Mouse (Mus musculus) ovary, postnatal 10 days (tissue): Measurements from ENCODE around the gene Aldh3a2.
"Not testable (repeated sequence)": the region's sequence is repeated elsewhere in the genome, so short reads cannot be mapped to it uniquely, and the experiment has no call there.

Experiments used
- DNase-seq: peaks from one replicate; pipeline ENCODE4 v3.0.0; 2022; ENCODE audit warnings: low spot score

The Aldh3a2 gene

DNA sequence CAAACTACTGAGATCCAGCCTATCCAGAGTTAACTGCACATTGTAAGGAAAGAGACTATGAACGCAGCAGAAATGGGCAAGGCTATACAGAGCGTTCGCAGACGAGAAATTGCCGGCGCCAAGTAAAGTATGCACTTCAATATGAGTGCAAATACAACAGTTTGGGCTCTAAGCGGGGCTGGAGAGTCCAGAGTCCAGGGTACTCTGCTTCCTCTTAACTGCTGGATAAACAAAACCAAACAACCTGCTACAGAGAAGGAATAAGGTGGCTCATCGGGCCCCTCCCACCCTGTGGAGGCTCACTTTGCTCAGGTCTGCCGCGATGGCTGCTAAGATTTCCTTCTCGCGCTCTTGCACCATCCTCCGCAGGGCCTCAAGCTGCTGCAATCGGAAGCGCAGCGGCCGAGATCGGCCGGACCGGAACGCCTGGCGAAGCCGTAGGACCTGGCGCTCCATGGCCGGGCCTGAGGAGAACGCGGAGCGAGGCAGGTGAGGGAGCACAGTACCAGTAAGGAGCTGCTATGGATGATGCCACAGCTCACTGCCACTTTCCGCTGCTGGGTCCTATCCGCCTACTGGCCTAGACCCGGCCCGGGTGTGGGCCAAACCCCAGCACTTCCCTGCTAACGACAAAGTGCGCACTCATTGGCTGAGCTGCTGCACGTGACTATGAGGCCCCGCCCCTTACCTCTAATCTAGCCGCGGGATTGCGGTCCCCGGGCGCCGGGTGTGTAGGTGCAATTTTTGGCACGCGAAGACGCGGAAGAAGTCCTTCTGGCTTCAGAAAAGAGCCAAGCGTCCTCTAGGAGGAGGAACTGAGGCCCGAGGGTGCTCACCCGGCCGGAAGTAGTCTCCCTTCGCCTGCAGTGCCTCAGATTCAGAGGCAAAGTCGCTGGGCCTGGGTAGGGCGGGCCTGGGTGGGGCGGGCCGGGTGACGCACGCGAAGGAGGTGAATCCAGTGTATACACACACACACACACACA is at the start of gene Aldh3a2:
Gene Aldh3a2 (minus strand): TSS at position 914 of the 983 bp plus-strand sequence.
- DNase-seq: peak; percentile 93

DNA sequence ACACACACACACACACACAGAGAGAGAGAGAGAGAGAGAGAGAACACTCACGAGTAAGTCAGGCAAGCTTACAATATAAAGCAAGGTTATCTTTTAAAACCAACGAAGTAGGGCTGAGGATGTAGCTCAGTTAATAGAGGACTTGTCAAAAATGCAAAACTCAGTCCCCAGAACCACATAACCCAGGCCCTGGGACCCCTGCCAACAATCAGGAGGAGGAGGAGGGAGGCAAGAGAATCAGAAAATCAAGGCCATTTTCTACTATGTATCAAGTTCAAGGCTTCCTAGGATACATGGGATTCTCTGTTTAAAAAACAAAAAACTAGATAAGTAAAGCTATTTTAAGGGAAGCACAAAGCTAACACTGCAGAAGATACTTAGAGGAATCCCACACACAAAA is 49.6 kb upstream of the Aldh3a2 start:
- DNase-seq: no peak

DNA sequence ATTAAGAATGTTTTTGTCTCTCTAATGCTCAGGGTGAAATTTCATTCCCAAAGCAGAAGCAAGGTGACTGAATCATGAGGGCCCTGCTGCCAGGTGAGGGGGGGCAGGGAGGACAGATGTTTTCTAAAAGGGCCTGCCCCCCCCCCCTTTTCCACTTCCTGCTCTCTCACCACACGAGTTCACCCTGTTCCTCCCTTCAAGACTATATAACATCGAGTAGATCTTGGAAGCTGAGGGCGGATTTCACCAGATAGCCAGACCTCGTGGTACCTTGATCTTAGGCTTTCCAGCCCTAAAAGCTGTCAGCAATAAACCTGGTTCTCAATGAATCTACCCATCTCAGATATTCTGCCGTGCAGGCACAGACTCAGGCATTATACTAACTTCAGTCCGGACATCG is 43.1 kb upstream of the Aldh3a2 start:
- DNase-seq: no peak

DNA sequence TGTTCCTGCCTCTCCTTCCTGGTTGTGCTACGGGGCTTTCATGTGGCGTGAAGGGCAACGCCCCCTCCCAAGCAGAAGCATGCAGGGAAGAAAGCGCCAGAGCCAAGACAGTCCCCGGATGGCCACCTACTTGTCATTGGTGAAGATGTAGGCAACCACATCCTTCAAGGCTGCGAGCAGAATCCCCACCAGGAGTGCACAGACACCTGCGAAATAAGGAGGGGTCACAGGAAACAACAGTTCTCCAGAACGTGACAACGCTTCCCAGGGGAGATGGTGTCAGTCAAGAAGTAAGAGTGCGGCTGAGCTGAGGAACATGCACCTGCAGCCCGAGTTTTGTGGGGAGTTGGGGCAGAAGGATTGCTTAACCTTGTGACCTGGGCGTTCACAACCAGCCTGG is 42.6 kb upstream of the Aldh3a2 start:
- no peak for DNase-seq

DNA sequence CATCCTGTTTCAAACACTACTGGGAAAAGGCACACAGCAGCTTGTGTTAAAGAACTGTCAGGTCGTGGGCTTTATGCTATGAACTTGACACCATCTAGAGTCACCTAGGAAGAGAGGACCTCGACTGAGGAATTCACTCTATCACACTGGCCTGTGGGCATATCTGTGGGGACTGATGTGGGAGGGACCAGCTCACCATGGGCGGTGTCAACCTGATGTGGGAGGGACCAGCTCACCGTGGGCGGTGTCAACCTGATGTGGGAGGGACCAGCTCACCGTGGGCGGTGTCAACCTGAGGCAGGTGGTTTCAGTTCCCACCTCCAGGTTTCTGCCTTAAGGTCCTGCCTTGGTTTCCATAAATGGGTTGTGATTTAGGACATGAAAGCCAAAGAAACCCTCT is 40.5 kb upstream of the Aldh3a2 start:
- no peak for DNase-seq

DNA sequence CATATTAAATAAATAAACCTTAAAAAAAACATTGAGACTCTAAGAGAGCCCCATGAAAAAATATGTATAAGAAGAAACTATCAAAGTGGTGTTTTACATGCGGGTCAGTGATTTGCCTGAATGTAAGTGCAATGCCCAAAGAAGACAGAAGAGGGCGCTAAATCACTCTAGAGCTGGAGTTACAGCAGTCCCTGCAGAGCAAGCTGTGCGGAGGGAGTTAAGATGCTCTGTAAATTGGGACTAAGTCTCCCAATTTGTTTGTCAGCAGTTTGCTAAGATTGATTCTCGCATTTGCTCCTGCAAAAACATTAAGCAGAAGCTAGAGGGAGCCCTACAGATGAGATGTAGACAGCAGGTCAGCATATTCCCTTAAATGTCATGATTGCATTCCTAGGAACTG is 38.1 kb upstream of the Aldh3a2 start:
- no peak for DNase-seq

DNA sequence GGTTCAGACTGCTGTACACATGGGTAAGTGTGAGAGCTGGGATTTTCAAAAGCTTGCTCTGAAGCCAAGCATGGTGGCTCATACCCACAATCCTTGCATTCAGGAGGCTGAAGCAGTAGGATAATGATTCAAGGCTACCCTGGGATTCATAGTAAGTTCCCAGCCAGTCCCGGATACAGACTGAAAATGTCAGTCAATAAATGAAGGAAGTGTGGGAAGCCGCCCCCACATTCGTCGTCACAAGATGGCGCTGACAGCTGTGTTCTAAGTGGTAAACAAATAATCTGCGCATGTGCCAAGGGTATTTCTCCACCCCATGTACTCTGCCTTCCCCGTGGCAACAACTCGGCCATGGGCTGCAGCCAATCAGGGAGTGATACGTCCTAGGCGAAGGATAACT is 37.3 kb upstream of the Aldh3a2 start:
- DNase-seq: not testable (repeated sequence)

DNA sequence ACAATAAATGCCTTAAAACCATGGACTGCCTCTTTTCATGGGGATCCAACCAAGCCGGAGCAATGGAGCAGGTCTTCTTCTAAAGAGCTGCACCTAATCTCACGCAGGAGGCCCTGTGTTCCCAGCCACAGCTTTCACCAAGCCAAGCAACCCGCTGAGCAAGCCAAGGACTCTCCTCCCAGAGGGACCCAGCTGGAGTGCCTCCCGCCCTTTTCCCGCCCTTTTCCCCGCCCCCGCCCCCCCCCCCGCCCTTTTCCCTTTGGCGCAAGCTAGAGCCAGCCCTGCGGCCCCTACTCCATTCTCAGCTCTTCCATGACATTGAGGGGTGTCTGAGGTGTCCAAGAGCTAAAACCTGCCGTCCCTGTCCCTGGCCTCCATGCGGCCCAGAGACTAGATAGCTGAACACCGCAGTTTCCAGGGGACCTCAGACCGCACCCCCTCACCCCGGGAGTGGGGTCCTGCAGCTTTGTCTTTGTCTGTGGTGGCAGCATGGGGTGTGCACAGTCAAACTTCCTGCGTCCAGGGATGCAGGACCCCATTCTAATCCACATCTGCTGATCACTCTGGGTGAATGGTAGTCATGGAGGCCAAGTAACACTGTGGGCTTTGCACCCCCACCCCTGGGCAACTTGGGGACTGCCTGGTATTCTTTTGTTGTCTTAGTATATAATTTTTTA is 33.6 kb upstream of the Aldh3a2 start:
- no peak for DNase-seq

DNA sequence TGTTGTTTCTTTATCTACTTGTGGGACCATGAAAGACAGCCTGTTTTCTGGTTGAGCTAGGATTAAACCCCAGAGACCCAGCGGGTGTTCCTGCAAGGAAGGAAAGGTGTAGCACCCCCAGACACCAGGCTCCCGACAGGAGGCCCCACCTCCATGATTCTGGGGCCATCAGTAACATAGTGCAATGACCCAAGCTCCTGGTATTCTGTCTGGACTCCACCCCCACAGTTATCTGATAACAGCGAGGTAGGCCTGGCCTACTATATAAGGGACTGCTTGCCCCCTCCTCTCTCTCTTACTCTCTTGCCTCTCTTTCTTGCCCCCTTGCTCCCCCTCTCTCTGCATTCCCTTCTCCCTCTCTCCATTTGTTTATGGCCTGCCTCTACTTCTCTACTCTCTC is 32.9 kb upstream of the Aldh3a2 start:
- DNase-seq: no peak

DNA sequence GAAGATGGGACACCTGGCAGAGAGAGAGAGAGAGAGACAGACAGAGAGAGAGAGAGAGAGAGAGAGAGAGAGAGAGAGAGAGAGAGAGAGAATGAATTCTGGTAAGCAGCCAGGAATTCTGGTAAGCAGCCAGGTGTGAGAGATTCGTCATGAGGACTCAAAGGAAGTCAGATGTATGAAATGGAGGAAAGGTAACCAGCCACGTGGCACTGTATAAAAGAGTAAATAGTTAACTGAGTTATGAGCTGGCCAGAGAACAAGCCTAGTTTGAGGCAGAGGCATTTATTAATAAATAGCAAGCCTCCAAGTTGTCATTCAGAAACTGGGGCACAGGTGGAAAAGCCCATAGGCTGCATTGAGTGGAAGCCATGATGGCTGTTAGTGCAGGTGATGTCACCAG is 30.6 kb upstream of the Aldh3a2 start:
- DNase-seq: no peak

DNA sequence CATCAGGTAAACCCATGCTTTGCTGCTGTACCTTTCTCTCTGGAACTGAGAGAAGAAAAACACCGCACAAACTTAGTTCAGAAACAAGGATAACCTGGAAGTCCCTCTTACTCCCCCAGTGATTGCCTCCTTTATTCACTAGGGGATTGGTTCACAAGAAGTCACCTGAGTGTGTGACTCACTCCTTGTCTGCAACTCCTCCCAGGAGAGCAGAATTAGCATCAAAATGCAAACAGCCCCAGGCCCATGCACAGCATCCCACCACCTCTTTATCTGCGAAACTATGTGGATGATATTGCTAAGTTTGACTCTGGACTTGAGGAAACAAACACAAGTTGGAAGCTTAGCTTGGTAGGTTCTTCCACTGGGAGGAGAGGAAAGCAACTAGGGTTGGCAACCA is 30.1 kb upstream of the Aldh3a2 start:
- no peak for DNase-seq

DNA sequence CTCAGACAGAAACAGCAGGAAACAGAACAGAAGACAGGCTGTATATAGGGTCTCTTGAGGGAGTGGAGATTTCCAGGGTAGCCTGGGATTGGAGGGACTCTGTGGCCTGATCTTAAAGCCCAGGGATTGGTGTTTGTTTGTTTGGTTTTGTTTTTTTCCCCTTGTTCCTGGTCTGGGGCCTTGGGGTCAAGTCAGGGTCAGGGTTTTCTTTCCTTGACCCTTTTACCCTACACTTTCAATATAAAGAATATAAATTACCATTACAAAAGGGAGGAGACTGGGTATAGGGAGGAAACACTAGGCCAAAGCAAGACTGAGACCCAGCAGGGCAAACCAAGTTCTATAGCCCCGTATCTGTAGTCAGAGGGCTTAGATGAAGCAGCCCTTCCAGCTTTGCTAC is 29.3 kb upstream of the Aldh3a2 start:
- DNase-seq: no peak

DNA sequence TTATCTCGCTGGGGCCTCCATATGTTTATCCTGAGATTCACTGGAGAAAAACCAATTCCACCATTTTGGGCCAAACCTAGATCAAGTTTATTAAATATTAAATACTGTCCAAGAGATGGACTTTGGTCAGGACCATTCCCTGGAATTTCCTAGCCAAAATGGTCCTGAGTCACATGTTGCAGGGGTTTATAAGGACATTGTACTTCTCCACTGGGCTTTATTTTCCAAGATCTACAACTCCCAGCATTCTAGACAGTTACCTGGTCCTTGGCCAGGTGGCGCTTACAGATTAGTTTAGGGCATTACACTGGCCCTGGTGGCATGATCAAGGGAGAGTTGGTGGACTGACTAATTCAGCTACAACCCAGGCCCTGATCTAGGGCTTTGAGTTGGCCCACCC is 28.3 kb upstream of the Aldh3a2 start:
- DNase-seq: no peak

DNA sequence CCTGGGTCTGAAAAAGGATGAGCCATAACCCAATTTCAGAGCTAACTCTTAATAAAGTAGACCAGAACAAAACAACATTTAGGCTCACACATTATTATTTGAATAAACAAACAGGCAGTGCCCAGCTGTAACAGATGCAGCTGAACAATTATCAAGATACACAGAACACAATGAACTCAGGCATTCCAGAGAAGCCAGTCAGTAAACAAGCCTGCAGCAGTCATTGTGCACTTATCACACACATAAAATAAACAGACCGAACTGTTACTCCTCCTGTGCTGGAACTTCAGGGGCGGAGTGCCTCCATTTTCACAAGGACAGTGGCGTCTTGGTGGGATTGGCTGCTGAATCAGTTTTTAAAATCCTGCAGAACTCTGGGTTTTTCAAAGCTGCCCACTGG is 27.2 kb upstream of the Aldh3a2 start:
- DNase-seq: no peak

DNA sequence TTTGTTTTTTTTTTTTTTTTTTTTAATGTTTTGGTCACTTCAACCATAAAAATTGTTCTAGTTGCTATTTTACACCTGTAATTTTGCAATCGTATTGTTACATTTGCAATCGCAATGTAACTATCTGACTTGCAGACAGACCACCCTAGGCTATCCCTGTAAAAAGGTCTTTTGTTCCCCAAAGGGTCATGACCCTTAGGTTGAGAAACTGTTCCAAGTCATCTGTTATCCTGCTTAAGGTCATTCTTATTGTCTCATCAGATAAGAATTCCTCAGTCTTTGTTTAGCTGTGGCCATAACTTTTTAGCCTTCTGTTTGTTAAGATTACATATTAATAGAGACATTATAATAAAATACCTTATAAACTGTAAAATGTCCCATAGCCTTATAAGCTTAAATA is 26.0 kb upstream of the Aldh3a2 start:
- no peak for DNase-seq

DNA sequence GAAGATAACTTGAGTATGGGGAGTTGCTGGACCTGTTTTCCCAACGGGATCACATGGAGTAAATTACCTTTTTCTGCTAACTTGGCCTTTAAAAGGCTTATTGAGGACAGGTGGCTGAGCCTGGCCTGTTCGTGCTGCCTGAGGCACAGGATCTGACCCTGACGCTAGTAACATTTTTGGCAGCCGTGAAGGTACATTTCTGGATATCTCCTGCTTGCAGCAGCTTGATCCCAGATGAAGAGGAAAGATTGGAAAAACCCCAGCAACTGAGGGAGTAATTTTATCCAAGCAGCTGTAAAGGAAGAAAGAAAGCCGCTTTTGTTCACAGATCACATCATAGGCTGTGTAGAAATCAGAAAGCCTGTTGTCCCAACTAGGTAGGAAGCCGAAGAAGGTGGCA is 17.1 kb upstream of the Aldh3a2 start:
- DNase-seq: no peak

DNA sequence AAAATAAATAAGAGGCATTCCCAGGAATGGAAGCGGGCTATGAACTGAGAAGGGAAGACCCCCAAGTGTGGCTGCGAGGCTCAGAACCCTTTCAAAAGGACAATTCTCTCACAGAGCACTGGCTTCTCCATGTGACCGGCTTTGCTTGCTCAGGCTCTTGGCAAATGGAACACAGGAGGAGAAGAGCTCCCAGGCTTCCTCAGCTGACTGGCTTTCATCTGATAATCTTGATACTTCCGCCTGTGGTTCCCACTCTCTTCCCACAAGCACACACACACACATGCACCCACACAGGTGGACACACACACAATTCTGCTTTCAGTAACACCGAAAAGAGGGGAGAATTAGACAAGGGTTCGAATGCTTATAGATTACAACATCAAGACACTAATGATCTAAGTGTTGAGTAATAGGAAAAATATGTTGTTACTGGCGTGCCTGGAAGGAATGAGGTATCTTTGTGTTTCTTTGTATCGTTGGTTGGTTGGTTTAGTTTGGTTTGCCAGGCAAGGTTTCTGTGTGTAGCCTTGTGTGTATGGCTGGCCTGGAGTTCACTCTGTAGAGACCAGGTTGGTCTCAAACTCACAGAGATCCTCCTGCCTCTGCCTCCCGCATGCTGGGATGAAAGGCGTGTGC is 16.3 kb upstream of the Aldh3a2 start:
- DNase-seq: no peak

DNA sequence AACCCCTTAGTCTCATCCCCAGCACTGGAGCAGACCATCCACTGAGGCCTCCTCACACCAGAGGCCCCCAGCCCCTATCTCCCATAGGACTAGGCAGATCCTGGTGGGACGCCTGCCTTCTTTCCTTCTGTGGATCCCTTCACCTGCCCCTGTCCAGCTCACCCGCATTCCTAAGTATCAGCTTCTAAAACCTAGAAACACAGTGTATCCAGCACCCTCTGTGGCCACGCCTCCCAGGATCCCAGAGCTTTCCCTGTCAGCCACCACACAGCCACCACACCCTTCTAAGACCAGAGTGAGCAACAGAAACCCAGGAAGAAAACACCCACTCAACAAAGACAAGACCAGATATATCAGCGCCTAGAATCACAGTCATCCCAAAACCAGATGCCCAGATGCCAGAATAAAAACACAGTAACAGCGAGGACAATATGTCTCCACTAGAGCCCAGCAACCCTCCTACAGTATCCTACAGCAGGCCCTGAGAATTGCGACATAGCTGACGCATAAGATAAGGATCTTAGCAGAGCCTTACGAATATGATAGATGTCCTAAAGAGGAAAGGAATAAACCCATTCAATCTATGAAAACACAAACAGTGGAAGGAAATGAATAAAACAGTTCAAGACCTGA is 11.3 kb upstream of the Aldh3a2 start:
- no peak for DNase-seq

DNA sequence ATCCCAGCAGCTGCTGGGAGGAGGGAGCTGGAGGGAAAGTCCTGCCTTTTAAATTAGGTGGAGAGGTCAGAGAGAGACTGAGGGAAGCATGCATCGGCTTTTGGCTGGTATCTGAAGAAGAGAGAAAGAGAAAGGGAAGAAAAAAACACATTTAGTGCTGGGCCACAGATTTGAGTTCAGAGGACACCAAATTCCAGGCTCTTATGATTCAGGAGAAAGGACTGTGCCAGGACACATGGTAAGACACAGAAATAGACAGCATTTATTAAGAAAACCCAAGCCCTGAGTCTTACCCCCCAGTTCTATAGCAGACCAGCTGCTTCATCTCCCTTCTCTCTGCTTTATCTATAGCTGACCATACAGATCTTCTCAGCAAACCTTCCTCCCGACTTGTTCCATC is 10.7 kb upstream of the Aldh3a2 start:
- DNase-seq: no peak

DNA sequence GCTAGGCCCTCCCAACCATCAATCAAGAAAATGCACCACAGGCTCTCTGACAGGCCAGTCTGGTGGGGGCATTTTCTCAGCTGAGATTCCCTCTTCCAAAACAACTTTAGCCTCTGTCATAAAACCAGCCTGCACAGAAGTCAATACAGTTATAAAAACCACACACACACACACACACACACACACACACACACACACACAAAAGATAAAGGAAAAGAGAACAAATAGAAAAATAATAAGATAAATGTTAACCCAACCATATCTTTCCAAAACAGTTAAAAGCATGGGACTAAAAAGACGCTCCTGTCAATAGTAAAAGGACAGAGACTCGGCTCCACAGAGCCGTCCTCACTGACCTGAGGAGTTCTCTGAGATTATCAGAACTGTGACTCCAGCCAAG is 9.2 kb upstream of the Aldh3a2 start:
- no peak for DNase-seq

DNA sequence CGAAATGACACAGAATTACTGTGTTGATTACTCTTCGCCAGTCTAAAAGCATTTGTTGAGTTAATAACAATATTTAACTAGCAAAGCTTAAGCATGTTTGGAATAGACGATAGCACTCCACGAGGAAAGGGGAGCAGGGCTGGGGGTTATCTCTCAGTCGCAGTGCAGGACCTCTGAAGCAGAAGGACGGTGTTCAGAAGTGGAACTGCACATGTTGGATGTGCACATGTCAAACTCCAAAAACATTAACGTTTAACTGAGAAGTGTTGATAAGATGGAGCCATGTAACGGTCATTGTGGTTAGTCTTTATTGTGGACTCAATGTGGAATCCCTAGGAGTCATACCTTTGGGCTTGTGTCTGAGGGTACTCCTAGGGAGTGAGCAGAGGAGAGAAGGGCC is 7.8 kb upstream of the Aldh3a2 start:
- DNase-seq: no peak

DNA sequence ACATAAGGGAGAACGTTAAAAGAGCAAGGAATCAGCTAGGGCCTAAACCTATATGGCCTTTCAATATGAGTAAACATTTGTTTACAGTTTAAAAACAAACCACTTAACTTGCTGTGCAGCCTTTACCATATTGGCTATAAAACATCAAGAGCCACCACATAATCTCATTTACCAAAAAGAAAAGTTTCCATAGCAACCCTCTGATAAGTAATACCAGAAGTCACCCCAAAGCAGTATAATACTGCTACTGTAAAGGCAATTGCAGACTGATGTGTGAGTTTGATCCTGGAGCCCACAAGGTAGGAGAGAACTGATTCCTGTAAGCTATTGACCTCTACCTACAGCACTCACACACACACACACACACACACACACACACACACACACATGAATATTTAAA is 7.2 kb upstream of the Aldh3a2 start:
- DNase-seq: no peak

DNA sequence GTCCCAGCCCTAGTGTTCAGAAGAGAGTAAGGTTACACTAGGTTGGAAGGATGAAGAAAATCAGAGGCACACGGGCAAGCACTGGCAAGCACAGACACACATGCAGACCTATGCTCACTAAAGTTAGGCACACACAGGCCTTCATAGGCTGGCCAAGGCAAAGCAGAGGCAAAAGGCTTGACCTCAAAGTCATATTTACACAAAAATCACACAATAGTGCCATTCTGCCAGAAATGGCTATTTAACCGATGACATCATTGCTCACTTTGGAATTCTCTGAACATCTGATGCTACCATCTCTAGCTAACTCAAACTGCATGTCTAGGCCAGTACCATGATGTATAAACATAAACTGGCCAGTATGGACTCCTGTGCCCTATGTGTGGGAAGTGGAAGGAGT is 6.7 kb upstream of the Aldh3a2 start:
- no peak for DNase-seq
